Mouse (Mus musculus) layer of hippocampus, adult 9-10 months (tissue): Measurements from ENCODE around the gene Rhbdd1.
A peak's percentile ranks its signal among the peaks of the same experiment; 100 is the strongest.

Experiments
- DNase-seq: peaks from one replicate; pipeline ENCODE4 v3.0.0; 2022; ENCODE audit warnings: low spot score

Gene Rhbdd1

GRCm38 (mm10) chr1:82432919-82433648 lies 116.8 kb downstream of the Rhbdd1 start:
- DNase-seq: peak; percentile 55

GRCm38 (mm10) chr1:82433649-82434005 lies 117.4 kb downstream of the Rhbdd1 start:
- DNase-seq: no peak

GRCm38 (mm10) chr1:82437273-82437672 lies 121.0 kb downstream of the Rhbdd1 start:
- no peak for DNase-seq

- DNase-seq: no peak
These were observed 123.9 kb downstream of the Rhbdd1 start for GRCm38 (mm10) chr1:82440123-82440522.

GRCm38 (mm10) chr1:82443517-82443916 lies 127.3 kb downstream of the Rhbdd1 start:
- no peak for DNase-seq

- DNase-seq: no peak
These were observed 129.8 kb downstream of the Rhbdd1 start for GRCm38 (mm10) chr1:82446049-82446448.

GRCm38 (mm10) chr1:82449851-82450250 lies 133.6 kb downstream of the Rhbdd1 start:
- no peak for DNase-seq

GRCm38 (mm10) chr1:82451927-82452651 lies 135.8 kb downstream of the Rhbdd1 start:
- no peak for DNase-seq

GRCm38 (mm10) chr1:82454031-82454430 lies 137.8 kb downstream of the Rhbdd1 start:
- no peak for DNase-seq

GRCm38 (mm10) chr1:82459350-82459749 lies 143.1 kb downstream of the Rhbdd1 start:
- DNase-seq: no peak

GRCm38 (mm10) chr1:82459926-82460325 lies 143.7 kb downstream of the Rhbdd1 start:
- DNase-seq: no peak

GRCm38 (mm10) chr1:82461041-82461440 lies 144.8 kb downstream of the Rhbdd1 start:
- DNase-seq: no peak

- no peak for DNase-seq
These were observed 149.1 kb downstream of the Rhbdd1 start for GRCm38 (mm10) chr1:82465321-82465853.

GRCm38 (mm10) chr1:82468872-82469271 lies 152.6 kb downstream of the Rhbdd1 start:
- no peak for DNase-seq

GRCm38 (mm10) chr1:82470516-82471225 lies 154.4 kb downstream of the Rhbdd1 start:
- DNase-seq: no peak

- no peak for DNase-seq
These were observed 157.2 kb downstream of the Rhbdd1 start for GRCm38 (mm10) chr1:82473467-82473866.

GRCm38 (mm10) chr1:82474461-82474961 lies 158.3 kb downstream of the Rhbdd1 start:
- DNase-seq: no peak

- DNase-seq: no peak
These were observed 159.0 kb downstream of the Rhbdd1 start for GRCm38 (mm10) chr1:82475254-82475653.

GRCm38 (mm10) chr1:82475821-82476220 lies 159.6 kb downstream of the Rhbdd1 start:
- no peak for DNase-seq

GRCm38 (mm10) chr1:82476256-82476655 lies 160.0 kb downstream of the Rhbdd1 start:
- peak; percentile 31 for DNase-seq

GRCm38 (mm10) chr1:82476746-82477145 lies 160.5 kb downstream of the Rhbdd1 start:
- DNase-seq: no peak

GRCm38 (mm10) chr1:82479696-82480487 lies 163.6 kb downstream of the Rhbdd1 start:
- DNase-seq: no peak
